Mouse (Mus musculus) kidney, embryonic 14.5 days (tissue): ENCODE measurements around the gene Smok3a. TPM values are rescaled to one million over a fixed set of nuclear protein-coding genes. Genes with fewer than 3 reads are reported as not detected.

Experiments
- ATAC-seq: fragments of 200-750 bp; cut with Nextera tagmentation; 2 replicates; pipeline ENCODE4 v1.8.0; 2017; ENCODE audit warnings: moderate number of reproducible peaks, mild to moderate bottlenecking, moderate TSS enrichment, moderate library complexity; ENCODE audit not compliant: low FRiP score, low TSS enrichment
- H3K27ac ChIP-seq: fragments of 300-500 bp; sonication (generic); 2 replicates; pipeline ENCODE4 v1.5.1; 2014; ENCODE audit warnings: low read depth, mild to moderate bottlenecking, low read length, moderate library complexity, mixed read lengths
- H3K27me3 ChIP-seq: fragments of 300-500 bp; sonication (generic); 2 replicates; pipeline ENCODE4 v1.6.1; 2014; ENCODE audit warnings: mild to moderate bottlenecking, low read length; ENCODE audit not compliant: control insufficient read depth, insufficient read depth
- H3K36me3 ChIP-seq: fragments of 300-500 bp; sonication (generic); 2 replicates; pipeline ENCODE4 v1.6.1; 2014; ENCODE audit warnings: low read length, mixed read lengths; ENCODE audit not compliant: control insufficient read depth, insufficient read depth
- H3K4me1 ChIP-seq: fragments of 300-500 bp; sonication (generic); 2 replicates; pipeline ENCODE4 v1.6.1; 2014; ENCODE audit warnings: low read length, mixed read lengths; ENCODE audit not compliant: control insufficient read depth, insufficient read depth
- H3K4me2 ChIP-seq: fragments of 300-500 bp; sonication (generic); replicated peaks from 2 replicates; pipeline ENCODE4 v1.6.1; 2014; ENCODE audit warnings: low read depth, mild to moderate bottlenecking, low read length
- H3K4me3 ChIP-seq: fragments of 300-500 bp; sonication (generic); 2 replicates; pipeline ENCODE4 v1.5.1; 2014; ENCODE audit warnings: mild to moderate bottlenecking, low read length
- H3K9ac ChIP-seq: fragments of 300-500 bp; sonication (generic); 2 replicates; pipeline ENCODE4 v1.6.1; 2014; ENCODE audit warnings: low read depth, mild to moderate bottlenecking, low read length, moderate library complexity
- H3K9me3 ChIP-seq: fragments of 300-500 bp; sonication (generic); 2 replicates; pipeline ENCODE4 v1.6.1; 2016; ENCODE audit warnings: low read length; ENCODE audit not compliant: control insufficient read depth
- WGBS: fragments of 180-500 bp; shearing (Covaris S2); extraction: QIAGEN DNeasy Blood & Tissue Kit; methylation state at CpG from one replicate; pipeline ENCODE4 v1.1.7; 2014; 5-methylcytosine and 5-hydroxymethylcytosine counted together
- polyA plus RNA-seq: library from polyadenylated mRNA; unstranded; fragments of >200 nt; fragmentation: Nextera tagmentation; extraction: Ambion mirVana; gene quantifications from 2 replicates; pipeline ENCODE4 v1.2.1, GENCODE M21; 2014

Gene Smok3a
- polyA plus RNA-seq, 1 experiment from 2014 or later: not detected

DNA sequence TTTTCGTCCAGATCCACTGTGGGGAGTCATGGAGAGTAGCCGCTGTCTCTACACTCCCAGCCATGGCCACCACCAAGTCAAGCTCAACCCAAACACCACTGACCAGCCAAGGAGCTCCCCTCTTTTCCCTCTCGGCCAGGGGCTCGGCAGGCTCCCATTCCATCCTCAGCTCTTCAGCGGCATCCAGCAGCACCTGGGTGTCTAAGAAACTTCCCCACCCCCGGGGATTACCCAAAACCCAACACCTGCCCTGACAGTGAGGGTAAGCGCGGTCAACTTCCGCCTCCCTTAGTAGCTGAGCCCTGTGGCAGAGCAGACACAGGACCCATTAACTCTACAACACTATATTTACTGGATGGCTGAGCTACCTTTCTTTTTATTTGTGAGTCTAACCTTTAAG lies 60.4 kb downstream of the Smok3a start:
- H3K9ac ChIP-seq: no peak overlapping the region
- H3K27me3 ChIP-seq: no peaks in the 10 kb centered on the region
- no peak for ATAC-seq
- H3K4me1 ChIP-seq: peaks cover 6% of the 10 kb centered on the region; the same call in 1 of the 2 replicates
- no peaks in the 10 kb centered on the region for H3K9me3 ChIP-seq
- H3K4me2 ChIP-seq: no peak overlapping the region
- H3K36me3 ChIP-seq: no peaks in the 10 kb centered on the region
- no peak overlapping the region for H3K27ac ChIP-seq
- no peak overlapping the region for H3K4me3 ChIP-seq
- 81% methylated on average over 9 of the region's 9 CpGs for WGBS

DNA sequence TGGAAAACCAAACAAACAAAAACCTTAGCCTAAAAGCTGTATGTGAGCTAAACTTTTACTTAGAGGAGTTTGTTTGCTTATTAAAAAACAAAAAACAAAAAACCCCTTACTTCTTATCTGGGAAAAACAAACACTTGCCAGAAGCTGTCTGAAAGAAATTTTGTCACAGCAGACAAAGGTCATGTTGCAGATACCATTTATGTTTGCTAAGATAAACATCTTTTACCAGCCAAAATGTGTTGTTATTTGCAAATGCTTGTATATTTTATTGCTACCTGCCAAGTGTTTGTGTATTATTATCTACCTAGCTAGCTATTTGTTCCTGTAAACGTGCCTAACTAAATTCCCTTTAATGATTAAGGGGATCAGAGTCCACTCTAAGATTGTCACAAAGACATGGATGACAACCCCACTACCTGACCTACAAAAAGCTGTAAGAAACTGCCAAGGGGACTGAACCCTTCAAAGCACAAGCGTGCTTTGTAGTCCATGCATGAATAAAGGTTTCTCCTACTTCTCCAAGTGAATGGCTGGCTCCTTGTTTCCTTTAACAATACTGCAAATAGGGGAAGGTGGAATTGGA lies 62.3 kb downstream of the Smok3a start:
- H3K9ac ChIP-seq: no peak overlapping the region
- WGBS: 69% methylated on average over 2 of the region's 2 CpGs
- H3K27me3 ChIP-seq: no peaks in the 10 kb centered on the region
- H3K27ac ChIP-seq: no peak overlapping the region
- peaks cover 12% of the 10 kb centered on the region; the same call in 1 of the 2 replicates for H3K36me3 ChIP-seq
- H3K4me3 ChIP-seq: no peak overlapping the region
- H3K9me3 ChIP-seq: no peaks in the 10 kb centered on the region
- H3K4me2 ChIP-seq: no peak overlapping the region
- peaks cover 17% of the 10 kb centered on the region for H3K4me1 ChIP-seq
- ATAC-seq: no peak

DNA sequence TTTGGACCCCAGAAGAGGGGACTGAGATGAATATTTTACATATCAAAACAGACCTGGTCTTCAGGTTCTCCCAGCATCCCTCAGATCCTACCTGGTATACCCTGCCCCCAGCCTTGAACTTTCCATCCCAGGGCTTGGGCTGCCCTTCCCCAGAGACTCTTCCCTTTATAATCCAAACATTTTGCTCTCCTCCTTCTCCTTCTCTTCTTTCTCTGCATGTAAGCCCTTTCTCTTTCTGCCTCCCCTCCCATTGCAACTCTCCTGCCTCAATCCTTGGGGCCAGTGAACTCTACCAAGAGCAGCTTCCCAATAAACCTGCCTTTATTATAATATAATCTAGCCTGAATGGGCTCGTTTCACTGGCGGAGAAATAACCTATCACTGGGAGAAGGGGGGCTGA lies 62.9 kb downstream of the Smok3a start:
- 88% methylated on average over 2 of the region's 2 CpGs for WGBS
- peaks cover 21% of the 10 kb centered on the region for H3K4me1 ChIP-seq
- H3K4me2 ChIP-seq: no peak overlapping the region
- no peak overlapping the region for H3K4me3 ChIP-seq
- H3K27ac ChIP-seq: no peak overlapping the region
- H3K9me3 ChIP-seq: no peaks in the 10 kb centered on the region
- ATAC-seq: no peak
- peaks cover 13% of the 10 kb centered on the region; the same call in 1 of the 2 replicates for H3K36me3 ChIP-seq
- H3K27me3 ChIP-seq: no peaks in the 10 kb centered on the region
- no peak overlapping the region for H3K9ac ChIP-seq

Other genes starting within 250 kb of the Smok3a start
- gene Ppp1r35, start 242.4 kb upstream of the Smok3a start, polyA plus RNA-seq: 41.6 and 54.8 TPM in 2 replicates
- gene Mepce, start 233.6 kb upstream of the Smok3a start, polyA plus RNA-seq: 11.8 and 16.4 TPM in 2 replicates
- gene Zcwpw1, start 233.5 kb upstream of the Smok3a start, polyA plus RNA-seq: 21.8 and 27.4 TPM in 2 replicates
- gene Pilra, start 185.0 kb upstream of the Smok3a start, polyA plus RNA-seq: 1.1 and 1.2 TPM in 2 replicates
- gene Pilrb1, start 163.2 kb upstream of the Smok3a start, polyA plus RNA-seq: 0.31 and 0.84 TPM in 2 replicates
- 0.61 and 0.76 TPM in 2 replicates for gene Pilrb2, start 149.4 kb upstream of the Smok3a start, polyA plus RNA-seq
- not detected in 2 replicates for gene Cyp3a13, start 99.6 kb upstream of the Smok3a start, polyA plus RNA-seq
- not detected in 2 replicates for gene Gjc3, start 58.2 kb upstream of the Smok3a start, polyA plus RNA-seq
- not detected in 2 replicates for gene Azgp1, start 39.7 kb upstream of the Smok3a start, polyA plus RNA-seq
- not detected in 2 replicates for gene Smok3b, start 168 bp downstream of the Smok3a start, polyA plus RNA-seq
- gene Smok3c, start 31.9 kb downstream of the Smok3a start, polyA plus RNA-seq: not detected in 2 replicates
- gene Zkscan1, start 63.8 kb downstream of the Smok3a start, polyA plus RNA-seq: 16.5 and 33.7 TPM in 2 replicates
- gene Zscan21, start 95.6 kb downstream of the Smok3a start, polyA plus RNA-seq: 52.6 and 65.1 TPM in 2 replicates
- 13.4 and 26.1 TPM in 2 replicates for gene Zfp113, start 134.5 kb downstream of the Smok3a start, polyA plus RNA-seq
- gene Cops6, start 139.8 kb downstream of the Smok3a start, polyA plus RNA-seq: 253 and 294 TPM in 2 replicates
- gene Ap4m1, start 150.7 kb downstream of the Smok3a start, polyA plus RNA-seq: 18.1 and 22.6 TPM in 2 replicates
- 176 and 241 TPM in 2 replicates for gene Mcm7, start 151.2 kb downstream of the Smok3a start, polyA plus RNA-seq
- 80.9 and 109 TPM in 2 replicates for gene Taf6, start 166.2 kb downstream of the Smok3a start, polyA plus RNA-seq
- gene Cnpy4, start 166.2 kb downstream of the Smok3a start, polyA plus RNA-seq: 57.8 and 61.5 TPM in 2 replicates
- 9.7 and 10.2 TPM in 2 replicates for gene Mblac1, start 173.1 kb downstream of the Smok3a start, polyA plus RNA-seq
- 0.07 TPM in 1 of 2 replicates, not detected in the other for gene Nxpe5, start 204.6 kb downstream of the Smok3a start, polyA plus RNA-seq
- 47.7 and 66.4 TPM in 2 replicates for gene Lamtor4, start 234.2 kb downstream of the Smok3a start, polyA plus RNA-seq
- gene BC037034, start 242.8 kb downstream of the Smok3a start, polyA plus RNA-seq: 5.4 and 6.8 TPM in 2 replicates